Mouse (Mus musculus) urinary bladder, postnatal 10 days (tissue): ENCODE results near the gene Strn3.
"Not testable (repeated sequence)": the region's sequence is repeated elsewhere in the genome, so short reads cannot be mapped to it uniquely, and the experiment has no call there.

Source experiments
- DNase-seq: peaks from one replicate; pipeline ENCODE4 v3.0.0; 2022; ENCODE audit warnings: low spot score

The Strn3 gene

GRCm38 (mm10) chr12:51612361-51612760 is 79.3 kb downstream of the Strn3 start:
- DNase-seq, result no peak

- DNase-seq, result no peak
Measured at GRCm38 (mm10) chr12:51606138-51606537, 85.6 kb downstream of the Strn3 start.

DNA sequence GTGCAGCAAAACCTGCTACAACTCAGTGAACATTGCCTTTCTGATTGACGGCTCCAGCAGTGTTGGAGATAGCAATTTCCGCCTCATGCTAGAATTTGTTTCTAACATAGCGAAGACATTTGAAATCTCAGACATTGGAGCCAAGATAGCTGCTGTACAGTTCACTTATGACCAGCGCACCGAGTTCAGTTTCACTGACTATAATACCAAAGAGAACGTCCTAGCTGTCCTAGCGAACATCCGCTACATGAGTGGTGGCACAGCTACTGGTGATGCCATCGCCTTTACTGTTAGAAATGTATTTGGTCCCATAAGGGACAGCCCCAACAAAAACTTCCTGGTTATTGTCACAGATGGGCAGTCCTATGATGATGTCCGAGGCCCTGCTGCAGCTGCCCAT is 88.4 kb downstream of the Strn3 start:
- no peak for DNase-seq

GRCm38 (mm10) chr12:51594030-51594470 is 97.6 kb downstream of the Strn3 start:
- no peak for DNase-seq

DNA sequence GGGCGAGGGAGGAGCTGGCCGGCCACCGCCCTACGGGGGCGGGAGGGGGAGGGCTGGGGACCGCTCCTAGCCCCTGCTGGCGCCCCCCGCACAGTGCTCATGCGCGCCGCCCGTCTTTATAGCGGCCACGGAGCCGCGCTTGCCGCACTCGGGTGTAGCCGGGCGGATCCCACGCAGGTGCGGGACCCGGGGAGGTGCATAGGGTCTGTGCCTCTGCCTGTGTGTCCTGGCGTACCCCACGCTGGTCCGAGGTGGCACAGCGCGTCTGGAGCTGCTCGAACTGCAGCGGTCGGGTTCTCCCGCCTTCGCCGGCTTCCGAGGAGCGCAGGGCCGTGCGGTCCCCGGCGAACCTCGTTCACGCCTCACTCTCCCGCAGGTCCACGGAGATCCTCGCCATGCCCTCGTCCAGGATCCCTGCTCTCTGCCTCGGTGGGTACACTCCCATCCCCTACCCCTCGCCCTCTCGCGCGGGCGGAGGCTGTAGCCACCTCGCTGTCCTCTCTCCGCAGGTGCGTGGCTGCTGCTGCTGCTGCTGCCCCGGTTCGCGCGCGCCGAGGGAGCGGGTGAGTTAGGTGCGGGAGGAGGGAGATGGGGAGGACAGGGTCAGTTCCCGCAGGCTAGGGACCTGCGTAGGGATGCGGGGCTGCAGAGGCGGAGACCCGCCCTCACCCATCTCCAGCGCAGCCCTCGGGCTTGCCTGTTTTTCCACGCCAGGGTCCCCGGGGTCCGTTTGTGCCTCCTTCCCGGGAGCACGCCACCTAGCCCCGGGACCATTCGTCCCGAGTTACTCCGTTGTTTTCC is 98.3 kb downstream of the Strn3 start, which contains the start of gene Coch:
Gene Coch (plus strand): TSS at position 113 of the 801 bp plus-strand sequence.
- DNase-seq, result no peak

- no peak for DNase-seq
Measured at GRCm38 (mm10) chr12:51592888-51593228, 98.8 kb downstream of the Strn3 start.

DNA sequence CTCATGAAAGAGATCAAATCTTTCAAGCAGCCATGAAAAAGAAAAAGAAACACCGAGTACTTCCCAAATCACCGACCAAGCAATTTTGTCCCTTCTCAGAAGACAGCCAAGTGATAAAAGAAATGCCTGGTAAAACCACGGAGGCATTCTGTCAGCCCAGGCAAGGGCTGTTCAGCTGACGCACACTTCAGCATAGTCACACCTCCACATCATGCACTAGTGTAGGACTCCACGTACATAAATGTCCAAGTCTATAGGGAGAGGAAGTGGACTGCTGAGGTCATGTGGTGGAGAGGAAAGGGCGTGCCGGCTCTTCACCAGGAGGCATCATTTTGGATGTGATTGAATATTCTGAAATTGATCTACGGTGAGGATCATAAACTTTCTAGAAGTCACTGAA is 99.8 kb downstream of the Strn3 start:
- DNase-seq, result no peak

- no peak for DNase-seq
Measured at GRCm38 (mm10) chr12:51589263-51589662, 102.4 kb downstream of the Strn3 start.

DNA sequence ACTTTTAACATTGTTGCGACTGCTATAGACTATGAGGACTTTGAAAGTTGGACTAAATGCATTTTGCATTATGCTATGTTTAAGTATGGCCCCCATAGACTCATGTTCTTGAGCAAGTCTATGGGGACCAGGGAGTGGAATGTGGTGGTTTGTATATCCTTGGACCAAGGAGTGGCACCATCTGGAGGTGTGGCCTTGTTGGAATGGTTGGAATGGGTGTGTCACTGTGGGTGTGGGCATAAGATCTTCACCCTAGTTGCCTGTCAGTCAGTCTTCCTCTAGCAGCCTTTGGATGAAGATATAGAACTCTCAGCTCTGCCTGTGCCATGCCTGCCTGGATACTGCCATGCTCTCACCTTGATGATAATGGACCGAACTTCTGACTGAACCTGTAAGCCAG is 113.9 kb downstream of the Strn3 start:
- DNase-seq, result not testable (repeated sequence)

DNA sequence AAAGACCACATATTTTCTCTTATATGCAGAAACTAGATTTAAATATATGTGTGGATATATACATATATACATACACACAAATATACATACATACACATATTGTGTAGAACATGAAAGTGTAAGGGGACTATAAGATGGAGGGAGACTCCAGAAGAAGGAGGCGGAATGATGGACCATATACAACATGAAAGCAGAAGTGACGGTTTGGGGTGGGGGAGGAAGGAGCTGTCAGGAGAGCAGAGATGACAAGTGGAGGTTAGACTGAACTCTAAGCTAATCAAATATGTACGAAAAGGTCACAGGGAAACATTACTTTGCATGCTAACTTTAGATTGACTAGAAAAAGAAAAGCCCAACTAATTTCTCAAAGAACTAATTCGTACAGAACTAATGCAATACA is 119.0 kb downstream of the Strn3 start:
- DNase-seq, result no peak

DNA sequence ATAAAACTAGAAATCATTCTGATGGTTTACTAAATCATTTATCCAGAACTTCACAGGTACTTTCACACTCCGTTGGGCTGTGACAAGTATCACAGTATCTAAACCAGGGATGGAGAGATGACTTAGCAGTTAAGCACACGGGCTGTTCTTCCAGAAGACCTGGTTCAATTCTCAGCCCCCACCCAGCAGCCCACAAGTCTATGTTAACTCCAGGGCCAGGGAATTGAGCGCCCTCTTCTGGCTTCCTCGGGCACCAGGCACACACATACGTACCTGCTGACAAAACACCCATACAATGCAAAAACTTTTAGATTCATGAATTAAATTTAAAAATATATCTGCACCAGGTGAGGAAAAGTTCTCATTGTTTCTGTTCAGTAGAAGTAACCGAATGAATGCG is 121.8 kb downstream of the Strn3 start:
- DNase-seq, result no peak

- DNase-seq, result no peak
Measured at GRCm38 (mm10) chr12:51569472-51569871, 122.2 kb downstream of the Strn3 start.

DNA sequence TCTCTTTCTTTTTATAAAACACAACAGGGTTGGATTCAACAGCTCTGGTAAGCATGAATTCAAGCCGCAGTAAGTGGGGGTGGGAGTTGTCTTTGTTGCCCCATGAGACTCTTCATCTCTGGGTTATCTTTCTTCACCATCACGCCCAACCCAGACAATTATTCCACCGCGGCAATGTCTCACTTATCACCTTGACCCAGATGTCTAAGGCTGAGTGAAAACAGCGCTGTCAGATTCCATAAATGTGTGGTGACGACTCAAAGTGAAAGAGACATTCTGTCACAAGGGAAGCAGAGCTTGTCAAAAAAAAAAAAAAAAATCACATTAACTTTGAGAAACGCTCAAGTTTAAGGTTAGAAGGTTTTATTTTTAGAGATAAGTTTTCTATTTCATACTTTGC is 124.5 kb downstream of the Strn3 start:
- no peak for DNase-seq

DNA sequence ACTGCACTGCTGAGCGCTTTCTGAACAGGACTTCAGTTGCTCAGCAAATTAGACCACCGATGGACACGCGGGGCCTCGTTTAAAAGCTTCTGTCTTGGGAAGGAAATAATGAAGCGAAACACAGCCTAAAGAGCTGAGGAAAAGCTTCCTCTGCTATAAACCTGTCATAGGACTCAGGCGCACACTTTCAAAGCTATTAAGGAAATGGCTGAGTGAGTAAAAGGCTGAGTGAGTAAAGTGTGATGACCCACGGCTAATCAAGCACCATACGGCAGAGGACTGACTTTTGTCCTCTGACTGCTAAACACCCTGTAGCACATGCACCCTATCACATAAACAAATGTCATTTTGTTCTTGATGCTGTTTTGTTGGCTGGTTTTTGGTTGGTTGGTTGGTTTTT is 130.3 kb downstream of the Strn3 start:
- no peak for DNase-seq
